Mouse (Mus musculus) urinary bladder, postnatal 36 days (tissue): Measurements from ENCODE around the gene Otud4.
"Not testable (repeated sequence)": the region's sequence is repeated elsewhere in the genome, so short reads cannot be mapped to it uniquely, and the experiment has no call there.

ENCODE experiments used
- DNase-seq, 2 experiments: peaks; one replicate each; pipeline ENCODE4 v3.0.0; 2022; ENCODE audit warnings: low spot score in 2 of 2, mixed read lengths in 1 of 2

Otud4 gene

GRCm38 (mm10) chr8:79639586-79640451 is at the start of gene Otud4:
Gene Otud4 (plus strand): TSS chr8:79639618.
- DNase-seq = peak; percentile 35 to 37

- no peak for DNase-seq
Observed at GRCm38 (mm10) chr8:79600962-79601361, 38.5 kb upstream of the Otud4 start.

GRCm38 (mm10) chr8:79603204-79603603 is 36.2 kb upstream of the Otud4 start:
- DNase-seq = not testable (repeated sequence)

- no peak for DNase-seq
Observed at GRCm38 (mm10) chr8:79606225-79606624, 33.2 kb upstream of the Otud4 start.

GRCm38 (mm10) chr8:79606751-79607300 is 32.6 kb upstream of the Otud4 start:
- DNase-seq = no peak

GRCm38 (mm10) chr8:79608701-79609100 is 30.7 kb upstream of the Otud4 start:
- no peak for DNase-seq

- DNase-seq = no peak
Observed at GRCm38 (mm10) chr8:79610268-79610667, 29.1 kb upstream of the Otud4 start.

GRCm38 (mm10) chr8:79612298-79612697 is 27.1 kb upstream of the Otud4 start:
- no peak for DNase-seq

- no peak for DNase-seq
Observed at GRCm38 (mm10) chr8:79612965-79613364, 26.5 kb upstream of the Otud4 start.

GRCm38 (mm10) chr8:79615741-79616350 is 23.6 kb upstream of the Otud4 start:
- no peak for DNase-seq

GRCm38 (mm10) chr8:79618906-79619305 is 20.5 kb upstream of the Otud4 start:
- no peak for DNase-seq

GRCm38 (mm10) chr8:79619353-79619752 is 20.1 kb upstream of the Otud4 start:
- DNase-seq = no peak

GRCm38 (mm10) chr8:79620000-79620399 is 19.4 kb upstream of the Otud4 start:
- no peak for DNase-seq

- no peak for DNase-seq
Observed at GRCm38 (mm10) chr8:79620489-79621276, 18.7 kb upstream of the Otud4 start.

- DNase-seq = no peak
Observed at GRCm38 (mm10) chr8:79622346-79622745, 17.1 kb upstream of the Otud4 start.

- DNase-seq = no peak
Observed at GRCm38 (mm10) chr8:79623351-79623750, 16.1 kb upstream of the Otud4 start.

GRCm38 (mm10) chr8:79624416-79624815 is 15.0 kb upstream of the Otud4 start:
- DNase-seq = no peak

- DNase-seq = no peak
Observed at GRCm38 (mm10) chr8:79626213-79626612, 13.2 kb upstream of the Otud4 start.

GRCm38 (mm10) chr8:79635491-79635890 is 3.9 kb upstream of the Otud4 start:
- DNase-seq = no peak

- DNase-seq = no peak
Observed at GRCm38 (mm10) chr8:79636151-79636550, 3.3 kb upstream of the Otud4 start.

GRCm38 (mm10) chr8:79637237-79637636 is 2.2 kb upstream of the Otud4 start:
- no peak for DNase-seq
